Mouse (Mus musculus) bone marrow, adult 2 months (tissue): ENCODE results near the gene Twf1.
A peak's percentile ranks its signal among the peaks of the same experiment; 100 is the strongest.

Experiments used
- CTCF ChIP-seq: fragments of 200-500 bp; IDR thresholded peaks from 2 replicates; pipeline ENCODE4 v1.5.1; 2011; ENCODE audit warnings: low read length, control low read depth; ENCODE audit not compliant: control insufficient read depth, insufficient read depth
- POLR2A ChIP-seq: fragments of 200-500 bp; IDR thresholded peaks from 2 replicates; pipeline ENCODE4 v1.6.1; 2011; ENCODE audit warnings: low read depth, mild to moderate bottlenecking, control low read depth, low read length, borderline replicate concordance; ENCODE audit not compliant: control insufficient read depth

DNA sequence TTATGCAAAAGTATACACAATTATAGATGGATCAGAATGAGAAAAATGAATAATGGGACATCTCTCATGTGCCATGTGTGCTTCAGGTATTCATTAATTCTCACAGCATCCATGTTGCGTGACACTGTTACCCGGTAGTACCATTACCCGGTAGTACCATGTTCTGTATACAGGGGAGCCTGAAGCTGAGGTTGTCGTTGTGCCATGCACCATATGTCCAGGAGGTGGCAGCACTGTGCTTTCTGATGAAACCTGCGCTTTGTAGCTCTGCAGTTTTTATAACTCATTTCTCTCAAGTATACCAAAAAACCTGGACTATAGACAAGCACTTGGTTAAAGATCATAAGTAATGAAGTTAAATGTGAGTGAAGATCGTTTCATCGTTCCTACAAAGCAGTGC, 32.2 kb downstream of the Twf1 start:
- TF ChIP-seq CTCF: peak; percentile 93
- TF ChIP-seq POLR2A: no peak
